Mouse (Mus musculus): Measurements from ENCODE around the gene Mpp4.

The Mpp4 gene

GRCm38 (mm10) chr1:59167654-59168425, 4.7 kb upstream of the Mpp4 start:
- DNase-seq (ENCODE audit: inconsistent age in 2 of 2, low spot score in 1 of 2) = no peak

- DNase-seq (ENCODE audit: inconsistent age in 2 of 2, low spot score in 1 of 2) = no peak
Observed at GRCm38 (mm10) chr1:59166232-59166905, 3.2 kb upstream of the Mpp4 start.

- no peak for DNase-seq (ENCODE audit: inconsistent age in 2 of 2, low spot score in 1 of 2)
Observed at GRCm38 (mm10) chr1:59163918-59164317, 729 bp upstream of the Mpp4 start.

GRCm38 (mm10) chr1:59162309-59163024, 722 bp downstream of the Mpp4 start:
- DNase-seq (ENCODE audit: inconsistent age in 2 of 2, low spot score in 1 of 2) = no peak

- no peak for DNase-seq (ENCODE audit: inconsistent age in 2 of 2, low spot score in 1 of 2)
Observed at GRCm38 (mm10) chr1:59161396-59161795, 1.8 kb downstream of the Mpp4 start.

GRCm38 (mm10) chr1:59160871-59161270, 2.3 kb downstream of the Mpp4 start:
- no peak for DNase-seq (ENCODE audit: inconsistent age in 2 of 2, low spot score in 1 of 2)

GRCm38 (mm10) chr1:59159136-59159535, 4.1 kb downstream of the Mpp4 start:
- no peak for DNase-seq (ENCODE audit: inconsistent age in 2 of 2, low spot score in 1 of 2)

GRCm38 (mm10) chr1:59158498-59158897, 4.7 kb downstream of the Mpp4 start:
- DNase-seq (ENCODE audit: inconsistent age in 2 of 2, low spot score in 1 of 2) = no peak

- DNase-seq (ENCODE audit: inconsistent age in 2 of 2, low spot score in 1 of 2) = peak in 1 of 2 experiments; percentile 31
Observed at GRCm38 (mm10) chr1:59157846-59158245, 5.3 kb downstream of the Mpp4 start.

- no peak for DNase-seq (ENCODE audit: inconsistent age in 2 of 2, low spot score in 1 of 2)
Observed at GRCm38 (mm10) chr1:59152346-59152745, 10.8 kb downstream of the Mpp4 start.

GRCm38 (mm10) chr1:59150542-59150941, 12.6 kb downstream of the Mpp4 start:
- DNase-seq (ENCODE audit: inconsistent age in 2 of 2, low spot score in 1 of 2) = no peak

GRCm38 (mm10) chr1:59144543-59144942, 18.6 kb downstream of the Mpp4 start:
- peak; percentile 23 to 73 for DNase-seq (ENCODE audit: inconsistent age in 2 of 2, low spot score in 1 of 2)

- DNase-seq (ENCODE audit: inconsistent age in 2 of 2, low spot score in 1 of 2) = peak; percentile 56 to 89
Observed at GRCm38 (mm10) chr1:59142809-59143208, 20.4 kb downstream of the Mpp4 start.

- DNase-seq (ENCODE audit: inconsistent age in 2 of 2, low spot score in 1 of 2) = no peak
Observed at GRCm38 (mm10) chr1:59134419-59134818, 28.8 kb downstream of the Mpp4 start.

GRCm38 (mm10) chr1:59128879-59129278, 34.3 kb downstream of the Mpp4 start:
- no peak for DNase-seq (ENCODE audit: inconsistent age in 2 of 2, low spot score in 1 of 2)

GRCm38 (mm10) chr1:59125558-59125957, 37.6 kb downstream of the Mpp4 start:
- no peak for DNase-seq (ENCODE audit: inconsistent age in 2 of 2, low spot score in 1 of 2)

- peak; percentile 94 to 97 for DNase-seq (ENCODE audit: inconsistent age in 2 of 2, low spot score in 1 of 2)
Observed at GRCm38 (mm10) chr1:59119720-59120457, 43.3 kb downstream of the Mpp4 start, which contains the start of gene Tmem237. Gene Tmem237, minus strand, starts transcription at chr1:59120408.

- no peak for DNase-seq (ENCODE audit: inconsistent age in 2 of 2, low spot score in 1 of 2)
Observed at GRCm38 (mm10) chr1:59110524-59110923, 52.7 kb downstream of the Mpp4 start.

- DNase-seq (ENCODE audit: inconsistent age in 2 of 2, low spot score in 1 of 2) = no peak
Observed at GRCm38 (mm10) chr1:59102071-59102470, 61.1 kb downstream of the Mpp4 start.

GRCm38 (mm10) chr1:59101020-59101419, 62.2 kb downstream of the Mpp4 start:
- no peak for DNase-seq (ENCODE audit: inconsistent age in 2 of 2, low spot score in 1 of 2)

GRCm38 (mm10) chr1:59094705-59095104, 68.5 kb downstream of the Mpp4 start, which contains the start of gene C2cd6:
Gene C2cd6, minus strand, starts transcription at chr1:59094900.
- DNase-seq (ENCODE audit: inconsistent age in 2 of 2, low spot score in 1 of 2) = no peak

All from adrenal gland, adult (tissue).